Mouse (Mus musculus) neural tube, embryonic 14.5 days (tissue): ENCODE measurements around the gene Pcare. TPM values are rescaled to one million over a fixed set of nuclear protein-coding genes. Genes with fewer than 3 reads are reported as not detected.
A peak's percentile ranks its signal among the peaks of the same experiment; 100 is the strongest.

ENCODE experiments used
- ATAC-seq: fragments of 200-750 bp; cut with Nextera tagmentation; 2 replicates; pipeline ENCODE4 v1.8.0; 2017; ENCODE audit warnings: low read depth, mild to moderate bottlenecking, moderate TSS enrichment, moderate library complexity
- H3K27ac ChIP-seq: fragments of 300-500 bp; sonication (generic); 2 replicates; pipeline ENCODE4 v1.5.1; 2014; ENCODE audit warnings: low read depth, mild to moderate bottlenecking, control low read depth, low read length, moderate library complexity, mixed read lengths
- H3K27me3 ChIP-seq: fragments of 300-500 bp; sonication (generic); 2 replicates; pipeline ENCODE4 v1.6.1; 2014; ENCODE audit warnings: low read length; ENCODE audit not compliant: control insufficient read depth, insufficient read depth
- H3K36me3 ChIP-seq: fragments of 300-500 bp; sonication (generic); 2 replicates; pipeline ENCODE4 v1.6.1; 2014; ENCODE audit warnings: low read length, mixed read lengths; ENCODE audit not compliant: control insufficient read depth, insufficient read depth
- H3K4me1 ChIP-seq: fragments of 300-500 bp; sonication (generic); 2 replicates; pipeline ENCODE4 v1.6.1; 2014; ENCODE audit warnings: low read length; ENCODE audit not compliant: control insufficient read depth, insufficient read depth
- H3K4me2 ChIP-seq: fragments of 300-500 bp; sonication (generic); 2 replicates; pipeline ENCODE4 v1.6.1; 2014; ENCODE audit warnings: mild to moderate bottlenecking, low read depth, low read length, control low read depth
- H3K4me3 ChIP-seq: fragments of 300-500 bp; sonication (generic); 2 replicates; pipeline ENCODE4 v1.5.1; 2014; ENCODE audit warnings: low read depth, low read length, control low read depth, mixed read lengths
- H3K9ac ChIP-seq: fragments of 300-500 bp; sonication (generic); replicated peaks from 2 replicates; pipeline ENCODE4 v1.6.1; 2014; ENCODE audit warnings: low read depth, mild to moderate bottlenecking, control low read depth, low read length, mixed read lengths
- H3K9me3 ChIP-seq: fragments of 300-500 bp; sonication (generic); 2 replicates; pipeline ENCODE4 v1.6.1; 2016; ENCODE audit warnings: low read length; ENCODE audit not compliant: control insufficient read depth
- WGBS: fragments of 180-500 bp; shearing (Covaris S2); extraction: QIAGEN DNeasy Blood & Tissue Kit; methylation state at CpG from one replicate; pipeline ENCODE4 v1.1.7; 2014; 5-methylcytosine and 5-hydroxymethylcytosine counted together
- polyA plus RNA-seq: library from polyadenylated mRNA; unstranded; fragments of >200 nt; fragmentation: Nextera tagmentation; extraction: Ambion mirVana; gene quantifications from 2 replicates; pipeline ENCODE4 v1.2.1, GENCODE M21; 2014

Gene Pcare
- polyA plus RNA-seq, result not detected in 2 replicates

GRCm38 (mm10) chr17:71752831-71753230 is at the start of gene Pcare:
Pcare (minus strand) TSS chr17:71752894.
- H3K4me1 ChIP-seq, result no peaks in the 10 kb centered on the region
- no peak within 1 kb of the TSS for H3K9ac ChIP-seq
- no peaks in the 10 kb centered on the region for H3K9me3 ChIP-seq
- ATAC-seq, result no peak
- H3K27me3 ChIP-seq, result no peaks in the 10 kb centered on the region
- no peak within 1 kb of the TSS for H3K27ac ChIP-seq
- WGBS, result 83% methylated on average over 10 of the region's 10 CpGs
- H3K4me3 ChIP-seq, result no peak within 1 kb of the TSS
- no peaks in the 10 kb centered on the region for H3K36me3 ChIP-seq
- no peak within 1 kb of the TSS for H3K4me2 ChIP-seq

- no peaks in the 10 kb centered on the region for H3K9me3 ChIP-seq
- ATAC-seq, result no peak
- no peak overlapping the region for H3K4me2 ChIP-seq
- no peak overlapping the region for H3K27ac ChIP-seq
- H3K36me3 ChIP-seq, result peaks cover 7% of the 10 kb centered on the region; the same call in 1 of the 2 replicates
- no peak overlapping the region for H3K4me3 ChIP-seq
- 87% methylated on average over 15 of the region's 15 CpGs for WGBS
- no peaks in the 10 kb centered on the region for H3K4me1 ChIP-seq
- no peak overlapping the region for H3K9ac ChIP-seq
- no peaks in the 10 kb centered on the region for H3K27me3 ChIP-seq
These were observed 43.0 kb upstream of the Pcare start for GRCm38 (mm10) chr17:71795521-71796205.

GRCm38 (mm10) chr17:71791622-71792021 is 38.9 kb upstream of the Pcare start:
- WGBS, result 82% methylated on average over 4 of the region's 4 CpGs
- Histone ChIP-seq H3K4me2 (no peak overlapping the region), H3K4me1 (no peaks in the 10 kb centered on the region), H3K9ac (no peak overlapping the region), H3K4me3 (no peak overlapping the region), H3K9me3 (no peaks in the 10 kb centered on the region), H3K27me3 (no peaks in the 10 kb centered on the region), H3K36me3 (peaks cover 7% of the 10 kb centered on the region; the same call in 1 of the 2 replicates), H3K27ac (no peak overlapping the region)
- ATAC-seq, result no peak

- Histone ChIP-seq H3K27me3 (no peaks in the 10 kb centered on the region), H3K9ac (no peak overlapping the region), H3K4me3 (no peak overlapping the region), H3K9me3 (no peaks in the 10 kb centered on the region), H3K4me1 (no peaks in the 10 kb centered on the region), H3K27ac (no peak overlapping the region), H3K36me3 (peaks cover 7% of the 10 kb centered on the region; the same call in 1 of the 2 replicates), H3K4me2 (no peak overlapping the region)
- ATAC-seq, result no peak
- 88% methylated on average over 4 of the region's 4 CpGs for WGBS
These were observed 38.4 kb upstream of the Pcare start for GRCm38 (mm10) chr17:71791109-71791508.

GRCm38 (mm10) chr17:71786456-71786855 is 33.8 kb upstream of the Pcare start:
- ATAC-seq, result no peak
- H3K4me2 ChIP-seq, result no peak overlapping the region
- no peaks in the 10 kb centered on the region for H3K9me3 ChIP-seq
- H3K36me3 ChIP-seq, result no peaks in the 10 kb centered on the region
- no peak overlapping the region for H3K27ac ChIP-seq
- no peak overlapping the region for H3K4me3 ChIP-seq
- peaks cover 5% of the 10 kb centered on the region for H3K4me1 ChIP-seq
- H3K27me3 ChIP-seq, result no peaks in the 10 kb centered on the region
- no peak overlapping the region for H3K9ac ChIP-seq

- no peaks in the 10 kb centered on the region for H3K36me3 ChIP-seq
- H3K4me1 ChIP-seq, result peaks cover 5% of the 10 kb centered on the region
- no peak for ATAC-seq
- H3K4me3 ChIP-seq, result peak overlapping the region; percentile 81
- H3K9ac ChIP-seq, result peak overlapping the region; percentile 90; the same call in 1 of the 2 replicates
- no peaks in the 10 kb centered on the region for H3K9me3 ChIP-seq
- no peaks in the 10 kb centered on the region for H3K27me3 ChIP-seq
- WGBS, result 9% methylated on average over 10 of the region's 10 CpGs
- no peak overlapping the region; the same call in 1 of the 2 replicates for H3K27ac ChIP-seq
- H3K4me2 ChIP-seq, result peak overlapping the region; percentile 73
These were observed 30.7 kb upstream of the Pcare start for GRCm38 (mm10) chr17:71783366-71783735.

GRCm38 (mm10) chr17:71782699-71783365 is 30.1 kb upstream of the Pcare start:
- peak; percentile 78 for ATAC-seq

GRCm38 (mm10) chr17:71782242-71782698 is 29.6 kb upstream of the Pcare start:
- H3K9ac ChIP-seq, result peak overlapping the region; percentile 90
- peak overlapping the region; percentile 81 for H3K4me3 ChIP-seq
- H3K9me3 ChIP-seq, result no peaks in the 10 kb centered on the region
- H3K4me1 ChIP-seq, result peaks cover 5% of the 10 kb centered on the region
- H3K27ac ChIP-seq, result peak overlapping the region; percentile 71
- 0% methylated on average over 20 of the region's 29 CpGs for WGBS
- H3K36me3 ChIP-seq, result no peaks in the 10 kb centered on the region
- H3K27me3 ChIP-seq, result no peaks in the 10 kb centered on the region
- ATAC-seq, result peak; percentile 93
- peak overlapping the region; percentile 73 for H3K4me2 ChIP-seq

More at GRCm38 (mm10) chr17:71782699-71783365, 30.1 kb upstream of the Pcare start:
- H3K4me3 ChIP-seq, result peak overlapping the region; percentile 81
- H3K36me3 ChIP-seq, result no peaks in the 10 kb centered on the region
- peak overlapping the region; percentile 73 for H3K4me2 ChIP-seq
- peak overlapping the region; percentile 90 for H3K9ac ChIP-seq
- no peaks in the 10 kb centered on the region for H3K9me3 ChIP-seq
- peaks cover 5% of the 10 kb centered on the region for H3K4me1 ChIP-seq
- H3K27me3 ChIP-seq, result no peaks in the 10 kb centered on the region
- under 1% methylated on average over 35 of the region's 59 CpGs for WGBS
- H3K27ac ChIP-seq, result peak overlapping the region; percentile 71

GRCm38 (mm10) chr17:71780945-71781344 is 28.3 kb upstream of the Pcare start:
- H3K4me2 ChIP-seq, result no peak overlapping the region
- no peaks in the 10 kb centered on the region for H3K27me3 ChIP-seq
- H3K9me3 ChIP-seq, result no peaks in the 10 kb centered on the region
- 89% methylated on average over 4 of the region's 4 CpGs for WGBS
- H3K27ac ChIP-seq, result no peak overlapping the region
- no peak overlapping the region for H3K4me3 ChIP-seq
- H3K4me1 ChIP-seq, result peaks cover 5% of the 10 kb centered on the region
- no peaks in the 10 kb centered on the region for H3K36me3 ChIP-seq
- no peak for ATAC-seq
- H3K9ac ChIP-seq, result no peak overlapping the region
